Mouse (Mus musculus) erythroblast, embryonic 14.5 days (primary cell): ENCODE measurements around the gene Dennd2c. TPM values are rescaled to one million over a fixed set of nuclear protein-coding genes. Genes with fewer than 3 reads are reported as not detected.

Source experiments
- H3K27me3 ChIP-seq: 2 replicates; pipeline ENCODE4 v1.6.1; 2012; ENCODE audit warnings: inconsistent platforms; ENCODE audit not compliant: control insufficient read depth
- H3K36me3 ChIP-seq: 2 replicates; pipeline ENCODE4 v1.6.1; 2012; ENCODE audit warnings: mild to moderate bottlenecking, inconsistent platforms; ENCODE audit not compliant: control insufficient read depth
- H3K4me1 ChIP-seq: 2 replicates; pipeline ENCODE4 v1.6.1; 2012; ENCODE audit warnings: inconsistent platforms; ENCODE audit not compliant: control insufficient read depth
- H3K4me3 ChIP-seq: replicated peaks from 2 replicates; pipeline ENCODE3; 2012; ENCODE audit warnings: moderate library complexity, mild to moderate bottlenecking, inconsistent platforms
- H3K9me3 ChIP-seq: 2 replicates; pipeline ENCODE4 v1.6.1; 2012; ENCODE audit warnings: low read length, inconsistent platforms, mixed read lengths; ENCODE audit not compliant: control insufficient read depth
- GATA1 ChIP-seq: IDR thresholded peaks from 2 replicates; pipeline ENCODE4 v1.6.1; 2012; ENCODE audit warnings: low read length, inconsistent platforms, mixed read lengths
- TAL1 ChIP-seq: IDR thresholded peaks from 3 replicates; pipeline ENCODE4 v1.6.1; 2012; ENCODE audit warnings: low read length, inconsistent platforms, mixed read lengths
- polyA plus RNA-seq: library from polyadenylated mRNA; stranded (reverse); fragments of >175 nt; gene quantifications from 2 replicates; pipeline ENCODE4 v1.2.3, GENCODE M21; 2012

Dennd2c gene
- polyA plus RNA-seq: 0.34 and 0.39 TPM in 2 replicates

DNA sequence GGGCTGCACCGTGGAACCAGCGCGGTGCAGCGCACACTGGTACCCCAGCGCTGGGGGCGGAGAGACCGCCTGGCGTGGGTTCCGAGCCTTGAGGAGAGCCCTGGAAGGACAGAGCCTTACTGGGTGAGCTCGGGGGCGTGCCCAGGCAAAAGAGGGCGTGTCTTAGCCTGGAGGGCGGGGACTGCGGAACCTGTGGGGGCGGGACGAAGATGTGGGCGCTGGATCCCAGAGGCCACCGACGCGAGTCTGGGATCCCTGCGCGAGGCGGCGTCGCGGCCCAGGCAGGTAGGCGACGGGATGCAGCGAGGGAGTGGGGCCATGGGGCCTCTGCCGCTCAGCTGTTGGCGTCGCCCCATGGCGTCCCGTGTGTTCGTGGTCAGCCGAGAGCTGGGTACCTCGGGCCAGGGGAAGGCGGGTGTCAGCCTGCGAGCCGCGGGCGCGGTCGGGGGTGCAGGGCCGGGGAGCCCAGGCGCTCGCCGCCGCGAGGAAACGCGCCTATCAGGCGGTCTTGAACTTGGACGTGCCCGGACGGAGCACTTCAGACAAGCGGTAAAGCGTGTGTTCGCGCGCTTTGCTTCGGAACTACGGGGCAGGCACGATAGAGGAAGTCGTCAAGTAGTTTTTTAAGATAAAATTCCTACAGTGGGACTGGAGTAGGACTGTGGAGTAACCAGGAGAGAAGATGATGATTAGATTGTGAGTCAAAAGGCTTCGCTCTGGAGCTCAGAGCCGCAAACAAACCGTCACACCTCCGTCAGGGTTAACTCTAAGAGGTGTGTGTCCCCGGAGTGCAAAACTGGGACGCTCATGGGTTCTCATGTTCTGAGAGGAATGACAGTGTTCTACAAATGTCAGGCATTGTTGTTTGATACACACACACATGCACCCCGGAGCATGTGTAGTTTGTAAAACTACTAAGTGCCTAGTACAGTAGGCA is at the start of gene Dennd2c:
TSS of gene Dennd2c (plus strand) at position 151 of the 937 bp plus-strand sequence.
- peak within 1 kb of the TSS; percentile 87 for H3K4me3 ChIP-seq
- H3K36me3 ChIP-seq: peaks cover 15% of the 10 kb centered on the region
- peaks cover 66% of the 10 kb centered on the region for H3K4me1 ChIP-seq
- peaks cover 11% of the 10 kb centered on the region for H3K27me3 ChIP-seq
- TF ChIP-seq TAL1 (no peak), GATA1 (no peak)
- no peaks in the 10 kb centered on the region for H3K9me3 ChIP-seq

DNA sequence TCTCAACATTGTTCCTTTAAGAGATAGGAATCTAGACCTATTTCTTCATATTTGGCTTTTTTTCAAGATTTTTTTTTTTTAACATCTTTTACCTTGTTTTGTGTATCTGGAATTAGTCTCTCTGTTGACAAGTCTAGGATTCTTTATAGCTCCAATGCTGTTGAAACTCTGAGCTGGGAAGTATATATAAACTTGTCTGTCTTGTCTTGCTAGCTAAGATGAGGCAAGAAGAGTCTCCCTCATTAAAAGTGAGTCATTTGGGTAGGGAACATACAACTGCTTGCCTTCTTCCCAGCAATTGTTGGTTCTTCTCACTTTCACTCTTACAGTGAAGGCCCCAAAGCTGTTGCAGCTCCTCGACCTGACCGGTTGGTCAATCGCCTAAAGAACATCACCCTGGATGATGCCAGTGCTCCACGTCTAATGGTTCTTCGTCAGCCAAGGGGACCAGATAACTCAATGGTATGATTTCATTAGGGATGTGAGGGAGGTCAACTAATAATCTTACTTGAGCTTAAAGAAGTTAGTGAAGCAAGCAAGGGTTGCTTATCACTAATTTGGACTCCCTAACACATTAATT is 46.3 kb upstream of the Dennd2c start:
- Histone ChIP-seq H3K9me3 (no peaks in the 10 kb centered on the region), H3K36me3 (peaks cover 76% of the 10 kb centered on the region), H3K4me1 (peaks cover 10% of the 10 kb centered on the region), H3K4me3 (no peak overlapping the region), H3K27me3 (no peaks in the 10 kb centered on the region)
- TF ChIP-seq TAL1: no peak
- TF ChIP-seq GATA1: no peak

GRCm38 (mm10) chr3:103057752-103058151 is 44.7 kb upstream of the Dennd2c start:
- peak overlapping the region; percentile 86 for H3K4me3 ChIP-seq
- H3K9me3 ChIP-seq: no peaks in the 10 kb centered on the region
- H3K27me3 ChIP-seq: no peaks in the 10 kb centered on the region
- H3K4me1 ChIP-seq: peaks cover 10% of the 10 kb centered on the region
- no peak for TF ChIP-seq GATA1
- no peak for TF ChIP-seq TAL1
- peaks cover 76% of the 10 kb centered on the region for H3K36me3 ChIP-seq

DNA sequence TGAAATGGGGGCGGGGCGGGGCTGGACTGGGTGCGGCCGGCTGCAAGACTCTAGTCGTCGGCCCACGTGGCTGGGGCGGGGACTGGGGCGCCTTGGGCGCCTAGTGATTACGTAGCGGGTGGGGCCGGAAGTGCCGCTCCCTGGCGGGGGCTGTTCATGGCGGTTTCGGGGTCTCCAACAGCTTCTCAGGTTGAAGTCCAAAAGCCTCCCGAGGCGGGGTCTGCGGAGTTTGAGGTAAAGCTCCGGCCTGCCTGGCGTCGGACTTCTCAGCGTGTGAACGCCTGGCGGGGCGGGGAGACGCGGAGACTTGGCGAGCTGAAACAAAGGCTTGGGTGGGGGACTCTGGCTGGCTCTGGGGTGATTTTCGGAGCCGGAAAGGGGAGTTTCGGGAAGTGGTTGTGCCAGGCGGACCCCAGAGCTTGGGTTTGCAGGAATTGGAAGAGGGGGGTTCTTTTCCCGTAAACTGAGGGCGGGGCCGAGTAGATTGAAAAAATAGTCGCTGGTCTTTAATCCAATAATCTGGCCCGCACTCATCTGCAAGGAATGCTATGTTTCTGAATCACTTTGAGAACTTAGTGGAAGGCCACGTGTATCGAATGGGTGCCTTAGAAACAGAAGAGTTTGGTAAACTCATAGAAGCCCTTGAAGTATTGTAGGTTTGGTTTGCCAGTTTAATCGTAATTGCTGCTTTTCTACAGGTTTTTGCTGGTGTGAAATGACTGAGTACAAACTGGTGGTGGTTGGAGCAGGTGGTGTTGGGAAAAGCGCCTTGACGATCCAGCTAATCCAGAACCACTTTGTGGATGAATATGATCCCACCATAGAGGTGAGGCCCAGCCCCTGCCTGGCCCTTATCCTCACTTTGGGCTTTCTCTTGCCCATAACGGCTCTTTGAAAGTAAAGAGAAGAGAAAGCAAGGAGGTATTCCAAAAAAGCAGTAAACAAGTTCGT is 43.9 kb upstream of the Dennd2c start, which contains the start of gene Nras:
TSS of gene Nras (plus strand) at position 79 of the 951 bp plus-strand sequence.
- Histone ChIP-seq H3K4me3 (peak within 1 kb of the TSS; percentile 86), H3K27me3 (no peaks in the 10 kb centered on the region), H3K9me3 (no peaks in the 10 kb centered on the region), H3K36me3 (peaks cover 76% of the 10 kb centered on the region), H3K4me1 (peaks cover 10% of the 10 kb centered on the region)
- TF ChIP-seq TAL1: no peak
- no peak for TF ChIP-seq GATA1

DNA sequence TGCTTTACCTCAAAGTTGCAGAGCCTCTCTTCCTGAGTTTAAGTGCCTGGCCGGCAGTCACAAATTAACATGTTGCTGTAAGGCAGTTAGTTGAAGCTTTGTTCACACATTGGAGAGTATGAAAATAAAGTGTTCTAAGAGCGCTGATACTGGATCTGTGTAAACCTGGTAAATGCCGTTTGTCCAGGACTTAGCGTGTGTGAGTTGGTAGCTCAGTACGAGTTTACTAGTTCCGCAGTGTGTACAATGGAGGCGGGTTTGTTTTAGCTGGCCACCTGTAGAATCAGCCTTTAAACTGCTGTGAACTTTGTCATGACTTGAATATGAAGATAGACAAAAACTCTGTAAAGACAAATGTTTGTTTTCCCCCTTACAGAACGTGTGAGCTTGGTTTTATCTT is 35.5 kb upstream of the Dennd2c start:
- Histone ChIP-seq H3K27me3 (no peaks in the 10 kb centered on the region), H3K9me3 (no peaks in the 10 kb centered on the region), H3K4me1 (no peaks in the 10 kb centered on the region), H3K36me3 (peaks cover 72% of the 10 kb centered on the region), H3K4me3 (no peak overlapping the region)
- TF ChIP-seq TAL1 (no peak), GATA1 (no peak)

- no peak overlapping the region for H3K4me3 ChIP-seq
- TF ChIP-seq GATA1 (no peak), TAL1 (no peak)
- H3K9me3 ChIP-seq: no peaks in the 10 kb centered on the region
- H3K36me3 ChIP-seq: peaks cover 52% of the 10 kb centered on the region
- no peaks in the 10 kb centered on the region for H3K27me3 ChIP-seq
- no peaks in the 10 kb centered on the region for H3K4me1 ChIP-seq
Observed at GRCm38 (mm10) chr3:103068971-103069370, 33.4 kb upstream of the Dennd2c start.

GRCm38 (mm10) chr3:103073771-103074170 is 28.6 kb upstream of the Dennd2c start, which contains the start of gene Ampd1:
Gene Ampd1, plus strand, starts transcription at chr3:103074014.
- H3K27me3 ChIP-seq: no peaks in the 10 kb centered on the region
- no peak within 1 kb of the TSS for H3K4me3 ChIP-seq
- no peaks in the 10 kb centered on the region for H3K9me3 ChIP-seq
- H3K36me3 ChIP-seq: peaks cover 7% of the 10 kb centered on the region
- H3K4me1 ChIP-seq: no peaks in the 10 kb centered on the region
- TF ChIP-seq GATA1 (no peak), TAL1 (no peak)

DNA sequence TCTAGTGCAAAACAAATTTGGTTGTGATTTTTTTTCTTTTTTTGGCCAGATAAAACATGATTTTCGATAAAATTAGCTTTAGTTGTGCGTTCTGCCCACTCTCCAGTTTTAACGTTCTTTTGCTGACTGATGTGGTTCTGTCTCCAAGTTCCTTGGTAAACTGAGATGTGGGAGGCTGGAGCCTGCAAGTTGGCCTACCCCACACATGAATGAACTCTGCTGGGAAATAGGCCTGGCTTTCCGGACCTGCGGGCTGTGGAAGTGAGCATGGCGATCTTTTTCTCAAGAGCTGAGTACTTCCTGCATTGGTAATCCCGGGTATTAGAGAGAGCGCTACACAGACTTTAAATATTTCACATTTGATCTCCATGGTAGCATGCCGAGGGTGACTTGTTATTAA is 26.5 kb upstream of the Dennd2c start:
- Histone ChIP-seq H3K36me3 (no peaks in the 10 kb centered on the region), H3K4me1 (no peaks in the 10 kb centered on the region), H3K27me3 (no peaks in the 10 kb centered on the region), H3K4me3 (no peak overlapping the region), H3K9me3 (no peaks in the 10 kb centered on the region)
- no peak for TF ChIP-seq GATA1
- TF ChIP-seq TAL1: no peak

DNA sequence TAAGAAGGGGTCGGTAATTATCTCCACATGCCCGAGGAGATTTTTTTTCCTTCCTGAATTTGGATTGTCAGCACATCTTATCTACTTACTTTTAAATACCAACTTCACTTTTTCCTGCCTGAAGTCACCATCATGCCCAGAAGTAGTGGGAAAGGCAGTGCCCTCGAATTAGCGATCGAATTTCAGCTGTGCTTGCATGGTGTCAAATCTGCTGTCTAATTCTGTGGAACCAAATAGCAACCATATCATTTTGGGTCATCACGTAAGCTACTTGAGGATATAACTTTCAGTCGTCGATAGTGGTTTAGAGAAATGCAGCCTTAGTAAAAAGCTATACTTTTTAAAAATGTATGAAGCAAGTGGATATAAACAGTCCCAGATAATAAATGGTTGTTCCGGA is 25.9 kb upstream of the Dennd2c start:
- Histone ChIP-seq H3K9me3 (no peaks in the 10 kb centered on the region), H3K4me3 (no peak overlapping the region), H3K36me3 (no peaks in the 10 kb centered on the region), H3K4me1 (no peaks in the 10 kb centered on the region), H3K27me3 (no peaks in the 10 kb centered on the region)
- TF ChIP-seq GATA1 (no peak), TAL1 (no peak)
